Mouse (Mus musculus): Measurements from ENCODE around the gene Zfp276. TPM values are rescaled to one million over a fixed set of nuclear protein-coding genes. Genes with fewer than 3 reads are reported as not detected.

Zfp276 gene
- polyA plus RNA-seq, 1 experiment from 2014 or later = 16.0 TPM

DNA sequence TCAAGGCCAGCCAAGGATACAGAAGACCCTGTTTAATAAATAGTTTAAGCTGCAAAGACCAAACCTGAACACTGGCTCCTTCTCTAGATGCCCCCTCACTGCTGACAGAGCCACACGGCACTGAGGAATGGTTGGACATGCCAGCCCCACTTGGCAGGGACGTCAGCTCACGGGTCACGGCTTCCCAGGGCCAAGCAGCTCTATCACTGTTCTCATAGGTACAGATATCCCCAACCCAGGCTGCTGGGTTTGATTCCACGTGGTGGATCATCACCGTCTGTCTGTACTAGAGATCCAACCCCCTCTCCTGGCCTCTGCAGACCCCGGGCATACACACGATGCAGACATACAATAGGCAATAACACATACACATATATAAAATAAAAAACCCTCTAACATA is 36.7 kb downstream of the Zfp276 start:
- no peaks in the 10 kb centered on the region for H3K9me3 ChIP-seq (ENCODE audit: control insufficient read depth, low read length)
- 91% methylated on average over 8 of the region's 8 CpGs for WGBS
- H3K4me1 ChIP-seq (replicated peaks; ENCODE audit: control insufficient read depth, insufficient read depth, low read length) = no peaks in the 10 kb centered on the region
- no peak overlapping the region for H3K4me2 ChIP-seq
- ATAC-seq (replicated peaks; ENCODE audit: low FRiP score) = no peak
- peaks cover 36% of the 10 kb centered on the region for H3K36me3 ChIP-seq (ENCODE audit: control insufficient read depth, insufficient read depth, low read length)
- no peak overlapping the region for H3K9ac ChIP-seq (ENCODE audit: low read depth, low read length)
- no peaks in the 10 kb centered on the region for H3K27me3 ChIP-seq (replicated peaks; ENCODE audit: control insufficient read depth, insufficient read depth, low read length)
- H3K27ac ChIP-seq (ENCODE audit: low read depth, low read length) = no peak overlapping the region
- no peak for DNase-seq (ENCODE audit: low spot score)
- H3K4me3 ChIP-seq (ENCODE audit: low read depth, low read length) = no peak overlapping the region

DNA sequence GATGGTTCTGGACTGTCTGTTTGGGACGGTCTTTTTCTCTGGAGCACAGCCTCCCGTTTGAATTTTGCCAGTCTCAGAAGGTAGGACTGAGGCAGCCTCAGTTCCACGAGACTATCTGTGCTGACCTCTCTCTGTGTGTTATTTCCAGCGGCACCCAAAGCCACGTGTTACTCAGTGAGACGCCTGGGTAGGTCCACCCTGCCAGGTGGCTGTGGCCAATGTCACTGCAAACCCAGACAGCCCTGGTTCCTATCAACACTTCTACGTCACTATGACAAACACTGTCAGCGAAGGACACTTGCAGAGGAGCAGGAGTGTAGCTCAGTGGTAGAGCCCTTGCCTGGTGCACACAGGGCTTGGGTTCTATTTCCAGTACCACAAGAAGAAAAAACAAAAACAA is 37.7 kb downstream of the Zfp276 start:
- Histone ChIP-seq H3K36me3 (ENCODE audit: control insufficient read depth, insufficient read depth, low read length) (peaks cover 40% of the 10 kb centered on the region), H3K27me3 (replicated peaks; ENCODE audit: control insufficient read depth, insufficient read depth, low read length) (no peaks in the 10 kb centered on the region), H3K4me2 (no peak overlapping the region), H3K9ac (ENCODE audit: low read depth, low read length) (no peak overlapping the region), H3K9me3 (ENCODE audit: control insufficient read depth, low read length) (no peaks in the 10 kb centered on the region), H3K27ac (ENCODE audit: low read depth, low read length) (no peak overlapping the region), H3K4me3 (ENCODE audit: low read depth, low read length) (no peak overlapping the region), H3K4me1 (replicated peaks; ENCODE audit: control insufficient read depth, insufficient read depth, low read length) (no peaks in the 10 kb centered on the region)
- 83% methylated on average over 8 of the region's 8 CpGs for WGBS
- DNase-seq (ENCODE audit: low spot score) = no peak
- ATAC-seq (replicated peaks; ENCODE audit: low FRiP score) = no peak

DNA sequence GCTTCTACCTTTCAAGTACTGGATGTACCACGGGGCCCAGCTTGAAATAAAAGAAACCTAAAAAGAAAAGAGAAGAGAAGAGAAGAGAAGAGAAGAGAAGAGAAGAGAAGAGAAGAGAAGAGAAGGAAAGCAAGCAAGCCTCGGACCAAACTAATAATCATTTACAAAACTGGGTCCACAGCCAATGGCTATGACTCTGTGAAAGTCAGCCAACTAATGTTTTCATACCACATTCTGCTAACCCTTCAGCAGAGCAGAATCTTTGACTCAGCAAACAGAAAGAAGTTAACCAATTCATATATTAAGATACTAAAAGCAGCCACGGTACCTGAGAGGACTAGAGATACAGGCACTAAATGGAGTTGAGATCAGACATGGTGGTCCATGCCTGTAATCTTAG is 38.3 kb downstream of the Zfp276 start:
- peaks cover 38% of the 10 kb centered on the region for H3K36me3 ChIP-seq (ENCODE audit: control insufficient read depth, insufficient read depth, low read length)
- no peaks in the 10 kb centered on the region for H3K27me3 ChIP-seq (replicated peaks; ENCODE audit: control insufficient read depth, insufficient read depth, low read length)
- no peak overlapping the region for H3K27ac ChIP-seq (ENCODE audit: low read depth, low read length)
- WGBS = 90% methylated on average over 3 of the region's 3 CpGs
- no peak overlapping the region for H3K4me2 ChIP-seq
- DNase-seq (ENCODE audit: low spot score) = no peak
- ATAC-seq (replicated peaks; ENCODE audit: low FRiP score) = no peak
- H3K4me3 ChIP-seq (ENCODE audit: low read depth, low read length) = no peak overlapping the region
- H3K9ac ChIP-seq (ENCODE audit: low read depth, low read length) = no peak overlapping the region
- no peaks in the 10 kb centered on the region for H3K4me1 ChIP-seq (replicated peaks; ENCODE audit: control insufficient read depth, insufficient read depth, low read length)
- no peaks in the 10 kb centered on the region for H3K9me3 ChIP-seq (ENCODE audit: control insufficient read depth, low read length)

DNA sequence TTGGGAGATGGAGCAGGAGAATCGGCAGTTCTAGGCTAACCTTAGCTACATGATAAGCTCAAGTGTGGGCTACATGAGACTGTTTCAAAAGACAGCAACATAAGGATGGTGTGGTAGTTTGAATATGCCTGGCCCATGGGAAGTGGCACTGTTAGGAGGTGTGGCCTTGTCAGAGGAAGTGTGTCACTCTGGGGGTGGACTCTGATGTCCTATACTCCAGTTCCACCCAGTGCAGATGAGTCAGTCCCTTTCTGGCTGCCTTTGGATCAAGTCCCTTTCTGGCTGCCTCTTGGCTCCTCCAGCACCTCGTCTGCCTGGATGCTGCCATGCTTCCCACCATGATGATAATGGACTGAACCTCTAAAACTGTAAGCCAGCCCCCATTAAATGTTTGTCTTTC is 38.8 kb downstream of the Zfp276 start:
- WGBS = 82% methylated on average over 2 of the region's 2 CpGs
- DNase-seq (ENCODE audit: low spot score) (no peak), ATAC-seq (replicated peaks; ENCODE audit: low FRiP score) (no peak)
- Histone ChIP-seq H3K9me3 (ENCODE audit: control insufficient read depth, low read length) (no peaks in the 10 kb centered on the region), H3K27ac (ENCODE audit: low read depth, low read length) (no peak overlapping the region), H3K4me3 (ENCODE audit: low read depth, low read length) (no peak overlapping the region), H3K4me1 (replicated peaks; ENCODE audit: control insufficient read depth, insufficient read depth, low read length) (no peaks in the 10 kb centered on the region), H3K9ac (ENCODE audit: low read depth, low read length) (no peak overlapping the region), H3K4me2 (no peak overlapping the region), H3K36me3 (ENCODE audit: control insufficient read depth, insufficient read depth, low read length) (peaks cover 40% of the 10 kb centered on the region), H3K27me3 (replicated peaks; ENCODE audit: control insufficient read depth, insufficient read depth, low read length) (no peaks in the 10 kb centered on the region)

DNA sequence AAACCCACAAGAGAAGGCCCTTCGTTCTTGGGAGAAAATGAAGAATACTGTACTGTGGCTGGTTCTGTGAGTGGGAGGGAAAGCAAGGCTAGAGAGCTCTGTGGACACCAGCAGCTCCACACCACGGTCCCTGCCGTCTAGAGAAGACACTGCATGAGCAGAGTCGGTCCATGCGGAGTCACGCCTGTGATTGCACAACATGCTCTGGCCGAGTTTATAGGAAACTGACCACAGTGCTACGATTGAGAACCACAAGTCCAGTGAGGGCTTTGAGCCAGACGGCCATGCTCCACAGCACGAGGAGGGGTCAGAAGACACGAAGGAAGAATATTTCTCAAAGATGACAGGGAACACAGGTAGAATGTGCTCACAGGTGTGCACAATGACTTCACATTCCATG is 44.3 kb downstream of the Zfp276 start:
- Histone ChIP-seq H3K4me2 (no peak overlapping the region), H3K9ac (ENCODE audit: low read depth, low read length) (no peak overlapping the region), H3K4me1 (replicated peaks; ENCODE audit: control insufficient read depth, insufficient read depth, low read length) (no peaks in the 10 kb centered on the region), H3K27ac (ENCODE audit: low read depth, low read length) (no peak overlapping the region), H3K9me3 (ENCODE audit: control insufficient read depth, low read length) (no peaks in the 10 kb centered on the region), H3K27me3 (replicated peaks; ENCODE audit: control insufficient read depth, insufficient read depth, low read length) (no peaks in the 10 kb centered on the region), H3K4me3 (ENCODE audit: low read depth, low read length) (no peak overlapping the region), H3K36me3 (ENCODE audit: control insufficient read depth, insufficient read depth, low read length) (peaks cover 28% of the 10 kb centered on the region)
- no peak for ATAC-seq (replicated peaks; ENCODE audit: low FRiP score)
- DNase-seq (ENCODE audit: low spot score) = no peak
- WGBS = 87% methylated on average over 11 of the region's 11 CpGs

DNA sequence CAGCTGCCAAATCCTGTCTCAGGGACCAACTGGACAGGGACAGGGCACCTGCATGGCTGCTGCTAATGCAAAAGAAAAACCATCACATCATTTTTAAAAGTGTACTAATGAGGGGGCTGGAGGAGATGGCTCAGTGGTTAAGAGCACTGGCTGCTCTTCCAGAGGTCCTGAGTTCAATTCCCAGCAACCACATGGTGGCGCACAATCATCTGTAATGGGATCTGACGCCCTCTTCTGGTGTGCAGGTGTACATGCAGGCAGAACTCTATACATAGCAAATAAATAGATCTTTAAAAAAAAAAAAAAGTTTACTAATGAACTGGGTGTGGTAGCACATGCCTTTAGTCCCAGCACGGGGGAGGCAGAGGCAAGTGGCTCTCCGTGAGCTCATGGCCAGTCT is 54.7 kb downstream of the Zfp276 start:
- DNase-seq (ENCODE audit: low spot score) (no peak), ATAC-seq (replicated peaks; ENCODE audit: low FRiP score) (no peak)
- Histone ChIP-seq H3K4me1 (replicated peaks; ENCODE audit: control insufficient read depth, insufficient read depth, low read length) (no peaks in the 10 kb centered on the region), H3K36me3 (ENCODE audit: control insufficient read depth, insufficient read depth, low read length) (peaks cover 19% of the 10 kb centered on the region), H3K9me3 (ENCODE audit: control insufficient read depth, low read length) (no peaks in the 10 kb centered on the region), H3K4me3 (ENCODE audit: low read depth, low read length) (no peak overlapping the region), H3K27me3 (replicated peaks; ENCODE audit: control insufficient read depth, insufficient read depth, low read length) (no peaks in the 10 kb centered on the region), H3K9ac (ENCODE audit: low read depth, low read length) (no peak overlapping the region), H3K4me2 (no peak overlapping the region), H3K27ac (ENCODE audit: low read depth, low read length) (no peak overlapping the region)
- WGBS = 68% methylated on average over 4 of the region's 4 CpGs

DNA sequence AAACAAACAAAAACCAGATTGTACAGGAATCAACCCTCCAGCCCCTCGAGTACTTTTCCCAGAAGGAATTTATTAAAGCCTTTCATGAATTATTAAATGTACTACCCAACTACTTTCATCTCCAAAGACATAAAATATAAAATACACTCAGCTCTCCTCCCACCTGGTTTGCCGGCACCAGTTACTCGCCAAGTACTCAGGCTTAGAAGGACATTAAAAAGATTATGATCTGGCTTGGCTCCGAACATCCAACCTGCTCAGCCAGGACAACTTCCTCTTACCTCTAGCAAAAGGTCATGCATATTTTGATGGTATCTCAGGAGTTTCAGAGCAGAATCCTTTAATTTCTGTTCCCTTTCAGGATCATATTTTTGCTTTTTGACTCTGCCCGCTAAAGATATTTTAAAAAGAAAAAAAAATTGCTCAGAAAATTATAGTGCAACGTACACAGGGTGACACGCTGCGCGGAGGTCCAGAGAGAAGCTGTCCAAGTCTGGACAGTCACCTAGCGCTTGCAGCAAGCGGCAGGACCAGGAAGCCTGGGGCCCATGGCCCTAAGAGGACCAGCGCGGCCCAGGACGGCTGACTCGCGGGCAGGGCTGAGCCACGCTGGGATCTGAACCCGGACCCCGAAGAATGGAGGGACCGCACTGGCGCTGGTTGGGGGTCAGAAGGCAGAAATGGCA is 63.9 kb downstream of the Zfp276 start:
- no peaks in the 10 kb centered on the region for H3K27me3 ChIP-seq (replicated peaks; ENCODE audit: control insufficient read depth, insufficient read depth, low read length)
- peak overlapping the region; percentile 79 for H3K4me2 ChIP-seq
- peak overlapping the region; percentile 69 for H3K4me3 ChIP-seq (ENCODE audit: low read depth, low read length)
- H3K27ac ChIP-seq (ENCODE audit: low read depth, low read length) = peak overlapping the region; percentile 46; the same call in 1 of the 2 replicates
- H3K4me1 ChIP-seq (replicated peaks; ENCODE audit: control insufficient read depth, insufficient read depth, low read length) = peaks cover 9% of the 10 kb centered on the region
- no peaks in the 10 kb centered on the region; the same call in 1 of the 2 replicates for H3K36me3 ChIP-seq (ENCODE audit: control insufficient read depth, insufficient read depth, low read length)
- DNase-seq (ENCODE audit: low spot score) = no peak
- H3K9me3 ChIP-seq (ENCODE audit: control insufficient read depth, low read length) = no peaks in the 10 kb centered on the region
- WGBS = 5% methylated on average over 21 of the region's 21 CpGs
- peak; percentile 83 for ATAC-seq (replicated peaks; ENCODE audit: low FRiP score)
- H3K9ac ChIP-seq (ENCODE audit: low read depth, low read length) = peak overlapping the region; percentile 81

DNA sequence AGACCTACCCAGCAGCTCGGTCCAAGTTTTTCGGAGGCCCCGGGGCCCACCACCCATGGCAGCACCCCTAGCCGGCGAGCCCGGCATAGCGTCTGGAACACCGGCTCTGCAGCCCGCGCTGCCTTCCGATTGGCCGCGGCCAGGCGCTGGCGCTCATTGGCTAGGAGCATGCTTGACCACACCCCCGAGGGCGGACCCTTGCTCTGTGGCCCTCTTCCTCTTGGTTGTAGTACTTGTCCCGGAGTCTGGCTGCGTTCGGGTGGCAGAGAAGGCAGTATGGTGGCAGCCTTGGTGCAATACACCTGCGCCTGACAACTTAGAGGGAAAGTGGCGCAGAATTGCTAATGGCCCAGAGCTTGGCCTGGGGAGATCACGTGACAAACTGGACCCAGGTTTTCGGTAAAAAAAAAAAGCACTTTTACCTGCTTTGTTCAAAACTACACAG is 64.5 kb downstream of the Zfp276 start, which contains the start of gene Fanca:
Gene Fanca, minus strand, starts transcription at position 110 of the 445 bp plus-strand sequence.
- ATAC-seq (replicated peaks; ENCODE audit: low FRiP score) (peak; percentile 99), DNase-seq (ENCODE audit: low spot score) (peak; percentile 97)
- WGBS = under 1% methylated on average over 24 of the region's 24 CpGs
- Histone ChIP-seq H3K9ac (ENCODE audit: low read depth, low read length) (peak within 1 kb of the TSS; percentile 81), H3K27me3 (replicated peaks; ENCODE audit: control insufficient read depth, insufficient read depth, low read length) (no peaks in the 10 kb centered on the region), H3K4me2 (peak within 1 kb of the TSS; percentile 79), H3K36me3 (ENCODE audit: control insufficient read depth, insufficient read depth, low read length) (no peaks in the 10 kb centered on the region; the same call in 1 of the 2 replicates), H3K4me3 (ENCODE audit: low read depth, low read length) (peak within 1 kb of the TSS; percentile 69), H3K27ac (ENCODE audit: low read depth, low read length) (peak within 1 kb of the TSS; percentile 46; the same call in 1 of the 2 replicates), H3K4me1 (replicated peaks; ENCODE audit: control insufficient read depth, insufficient read depth, low read length) (peaks cover 9% of the 10 kb centered on the region), H3K9me3 (ENCODE audit: control insufficient read depth, low read length) (no peaks in the 10 kb centered on the region)
